Mouse (Mus musculus) spleen, adult 2 months (tissue): ENCODE results near the gene Stpg3. TPM values are rescaled to one million over a fixed set of nuclear protein-coding genes. Genes with fewer than 3 reads are reported as not detected.

Source experiments
- DNase-seq, 2 experiments: peaks; one replicate each; pipeline versions ENCODE4 v3.0.0 to v3.0.0-alpha.2; 2012 to 2021; ENCODE audit warnings: low spot score in 2 of 2, low read depth in 1 of 2
- H3K27ac ChIP-seq: fragments of 200-500 bp; 2 replicates; pipeline ENCODE4 v1.5.1; 2012; ENCODE audit warnings: low read length, inconsistent platforms; ENCODE audit not compliant: insufficient read depth
- H3K27me3 ChIP-seq: fragments of 200-500 bp; 2 replicates; pipeline ENCODE4 v1.6.1; 2012; ENCODE audit warnings: mild to moderate bottlenecking, moderate library complexity, low read length, inconsistent platforms; ENCODE audit not compliant: control insufficient read depth, insufficient read depth
- H3K36me3 ChIP-seq: fragments of 200-500 bp; 2 replicates; pipeline ENCODE4 v1.6.1; 2012; ENCODE audit warnings: mild to moderate bottlenecking, low read length, inconsistent platforms; ENCODE audit not compliant: control insufficient read depth, insufficient read depth
- H3K4me1 ChIP-seq: fragments of 200-500 bp; 2 replicates; pipeline ENCODE4 v1.6.1; 2011; ENCODE audit warnings: inconsistent platforms; ENCODE audit not compliant: control insufficient read depth, insufficient read depth, insufficient read length
- H3K4me3 ChIP-seq: fragments of 200-500 bp; 2 replicates; pipeline ENCODE4 v1.5.1; 2011; ENCODE audit warnings: mild to moderate bottlenecking, inconsistent platforms; ENCODE audit not compliant: insufficient read depth, insufficient read length; ENCODE audit errors: extremely low read depth
- CTCF ChIP-seq: fragments of 200-500 bp; IDR thresholded peaks from 2 replicates; pipeline ENCODE4 v1.5.1; 2011; ENCODE audit warnings: mild to moderate bottlenecking, inconsistent platforms; ENCODE audit not compliant: insufficient read depth, insufficient read length, insufficient replicate concordance; ENCODE audit errors: extremely low read depth
- POLR2A ChIP-seq: fragments of 200-500 bp; IDR thresholded peaks from 2 replicates; pipeline ENCODE4 v1.6.1; 2011; ENCODE audit warnings: low read depth, low read length, inconsistent platforms
- WGBS: fragments of 180-500 bp; shearing (Covaris S2); methylation state at CpG from one replicate; pipeline ENCODE4 v1.1.7; 2018; 5-methylcytosine and 5-hydroxymethylcytosine counted together
- polyA plus RNA-seq: library from polyadenylated mRNA; depleted of rRNA; stranded (reverse); fragments of >200 nt; gene quantifications from 2 replicates; pipeline ENCODE4 v1.2.3, GENCODE M21; 2012

Gene Stpg3
- polyA plus RNA-seq, 1 experiment: not detected

DNA sequence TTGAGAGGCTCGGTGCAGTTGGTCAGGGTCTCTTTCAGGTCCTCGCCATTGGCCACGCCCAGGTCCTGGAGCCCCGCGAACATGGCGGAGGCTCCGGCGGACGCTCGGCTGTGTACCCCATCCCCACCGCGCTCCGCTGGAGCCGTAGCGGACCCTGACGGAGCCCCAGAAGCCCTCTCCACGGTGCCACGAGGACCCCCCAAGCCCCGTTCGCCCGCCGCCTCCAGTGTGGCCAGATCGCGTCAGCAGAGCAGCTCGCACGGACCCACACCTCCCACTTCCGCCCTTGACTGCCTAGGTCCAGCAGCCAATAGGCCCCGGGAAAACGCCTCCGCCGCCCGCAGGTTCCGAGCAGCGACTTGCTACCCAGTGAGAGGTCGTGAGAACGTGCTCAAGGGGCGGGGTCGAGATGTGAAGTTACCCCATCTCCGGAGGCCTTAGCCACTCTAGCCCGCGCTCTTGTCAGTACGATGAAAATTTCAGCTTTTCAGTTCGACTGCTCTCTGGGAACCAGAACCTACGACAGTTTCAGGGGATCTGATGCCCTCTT lies 3.2 kb downstream of the Stpg3 start, which contains the start of gene Nelfb:
Gene Nelfb, minus strand, starts transcription at position 369 of the 550 bp plus-strand sequence.
- H3K4me1 ChIP-seq: peaks cover 9% of the 10 kb centered on the region; the same call in 1 of the 2 replicates
- TF ChIP-seq CTCF: no peak
- TF ChIP-seq POLR2A: peak; percentile 69
- H3K27ac ChIP-seq: peak within 1 kb of the TSS; percentile 92
- peak within 1 kb of the TSS; percentile 91 for H3K4me3 ChIP-seq
- no peaks in the 10 kb centered on the region for H3K27me3 ChIP-seq
- DNase-seq: peak; percentile 81 to 91
- H3K36me3 ChIP-seq: peaks cover 7% of the 10 kb centered on the region
- under 1% methylated on average over 44 of the region's 44 CpGs for WGBS

DNA sequence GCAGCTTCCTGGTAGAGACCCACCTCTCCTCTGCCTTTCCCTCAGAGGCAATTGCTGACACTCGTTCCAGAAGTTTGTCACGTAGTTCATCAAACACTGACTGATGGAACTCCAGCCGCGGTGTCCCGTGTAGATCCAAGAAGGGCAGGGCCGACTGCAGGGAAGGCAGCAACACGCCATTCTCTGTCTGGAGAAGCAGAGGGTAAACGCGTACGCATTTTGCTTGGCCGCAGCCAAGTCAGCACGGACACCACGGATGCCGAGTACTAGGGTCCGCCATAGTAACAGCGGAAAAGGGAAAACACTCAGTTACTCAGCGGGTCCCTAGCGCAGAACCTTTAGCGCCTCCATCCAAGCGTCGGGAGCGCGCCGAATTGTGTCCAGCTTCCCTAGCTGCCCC lies 3.8 kb downstream of the Stpg3 start:
- no peaks in the 10 kb centered on the region for H3K27me3 ChIP-seq
- peak overlapping the region; percentile 92 for H3K27ac ChIP-seq
- no peak for TF ChIP-seq CTCF
- TF ChIP-seq POLR2A: no peak
- under 1% methylated on average over 24 of the region's 24 CpGs for WGBS
- peaks cover 9% of the 10 kb centered on the region; the same call in 1 of the 2 replicates for H3K4me1 ChIP-seq
- H3K36me3 ChIP-seq: peaks cover 12% of the 10 kb centered on the region
- DNase-seq: no peak
- H3K4me3 ChIP-seq: peak overlapping the region; percentile 91

GRCm38 (mm10) chr2:25207593-25207992 lies 6.8 kb downstream of the Stpg3 start:
- H3K36me3 ChIP-seq: peaks cover 37% of the 10 kb centered on the region
- no peak overlapping the region for H3K4me3 ChIP-seq
- TF ChIP-seq CTCF: no peak
- TF ChIP-seq POLR2A: no peak
- DNase-seq: no peak
- no peaks in the 10 kb centered on the region for H3K27me3 ChIP-seq
- H3K27ac ChIP-seq: no peak overlapping the region
- WGBS: 96% methylated on average over 1 of the region's 1 CpGs
- H3K4me1 ChIP-seq: peaks cover 9% of the 10 kb centered on the region; the same call in 1 of the 2 replicates

DNA sequence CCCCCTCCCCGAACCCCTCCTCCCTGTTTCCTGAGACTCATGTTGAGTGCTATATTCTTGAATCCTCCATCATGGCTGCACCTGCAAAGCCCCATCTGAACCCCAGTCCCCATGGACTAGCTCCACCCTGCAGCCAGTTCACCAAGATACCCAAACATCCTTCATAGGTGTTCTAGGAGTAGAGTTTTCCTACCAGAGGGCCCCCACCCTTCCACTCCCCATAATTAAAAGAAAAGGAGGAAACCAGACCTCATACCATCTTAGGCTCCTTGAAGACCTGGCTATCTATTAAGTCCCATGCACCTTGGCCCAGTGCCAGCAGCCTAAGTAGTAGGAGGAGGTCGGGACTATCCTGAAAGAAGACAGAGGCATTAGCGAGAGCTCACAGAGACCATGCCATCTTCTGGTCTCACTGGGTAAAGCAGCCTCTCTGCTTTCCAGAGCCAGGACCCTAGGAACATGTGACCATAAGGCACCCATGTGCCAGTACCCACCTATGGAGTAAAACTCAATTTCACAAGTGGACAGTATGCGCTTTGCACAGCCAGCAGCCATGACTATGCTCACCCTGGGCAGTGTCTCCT lies 10.7 kb downstream of the Stpg3 start:
- peaks cover 49% of the 10 kb centered on the region for H3K36me3 ChIP-seq
- H3K4me1 ChIP-seq: no peaks in the 10 kb centered on the region
- no peak for TF ChIP-seq CTCF
- DNase-seq: no peak
- 62% methylated on average over 4 of the region's 4 CpGs for WGBS
- H3K27ac ChIP-seq: no peak overlapping the region
- no peaks in the 10 kb centered on the region for H3K27me3 ChIP-seq
- H3K4me3 ChIP-seq: no peak overlapping the region

- H3K4me3 ChIP-seq: no peak overlapping the region
- DNase-seq: no peak
- H3K27me3 ChIP-seq: no peaks in the 10 kb centered on the region
- 84% methylated on average over 2 of the region's 2 CpGs for WGBS
- TF ChIP-seq POLR2A (no peak), CTCF (no peak)
- peaks cover 7% of the 10 kb centered on the region; the same call in 1 of the 2 replicates for H3K4me1 ChIP-seq
- peaks cover 39% of the 10 kb centered on the region for H3K36me3 ChIP-seq
- H3K27ac ChIP-seq: no peak overlapping the region
Measured at GRCm38 (mm10) chr2:25200631-25201030, 13.8 kb downstream of the Stpg3 start.

GRCm38 (mm10) chr2:25197946-25198345 lies 16.5 kb downstream of the Stpg3 start:
- H3K4me1 ChIP-seq: peaks cover 21% of the 10 kb centered on the region; the same call in 1 of the 2 replicates
- peaks cover 24% of the 10 kb centered on the region for H3K36me3 ChIP-seq
- peak overlapping the region; percentile 47 for H3K27ac ChIP-seq
- no peak for DNase-seq
- H3K4me3 ChIP-seq: no peak overlapping the region
- no peaks in the 10 kb centered on the region for H3K27me3 ChIP-seq
- TF ChIP-seq POLR2A: no peak
- TF ChIP-seq CTCF: no peak

DNA sequence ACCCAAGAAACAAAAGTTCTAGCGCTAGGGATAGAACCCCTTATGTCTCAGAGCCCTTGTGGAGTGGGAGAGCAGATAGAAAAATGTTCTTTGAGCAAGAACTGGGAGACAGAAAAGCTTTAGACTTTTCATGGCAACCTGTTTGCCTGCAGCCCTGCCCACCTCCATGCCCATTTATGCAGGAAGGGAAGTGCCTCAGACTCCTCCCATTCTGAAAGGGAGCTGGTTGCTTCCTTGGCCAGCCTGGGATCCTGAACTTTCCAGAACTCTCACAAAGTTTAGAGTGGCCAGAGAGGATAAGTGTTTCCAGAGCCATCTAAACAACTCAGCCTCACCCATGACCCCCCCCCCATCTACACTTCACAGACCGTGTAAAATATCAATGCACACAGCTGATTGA lies 17.2 kb downstream of the Stpg3 start:
- Histone ChIP-seq H3K4me3 (no peak overlapping the region; the same call in 1 of the 2 replicates), H3K27me3 (no peaks in the 10 kb centered on the region), H3K4me1 (peaks cover 21% of the 10 kb centered on the region; the same call in 1 of the 2 replicates), H3K27ac (peak overlapping the region; percentile 96), H3K36me3 (peaks cover 19% of the 10 kb centered on the region)
- TF ChIP-seq POLR2A: no peak
- TF ChIP-seq CTCF: no peak
- WGBS: 21% methylated on average over 2 of the region's 2 CpGs
- DNase-seq: no peak
